Mouse (Mus musculus): Measurements from ENCODE around the gene Tent4a. TPM values are rescaled to one million over a fixed set of nuclear protein-coding genes. Genes with fewer than 3 reads are reported as not detected.

The Tent4a gene
- polyA plus RNA-seq, 1 experiment from 2014 or later, result 7.4 TPM

- peaks cover 88% of the 10 kb centered on the region for H3K36me3 ChIP-seq (replicated peaks)
- 91% methylated on average over 12 of the region's 12 CpGs for WGBS
- no peak overlapping the region for H3K4me2 ChIP-seq
- H3K27ac ChIP-seq, result no peak overlapping the region
- no peaks in the 10 kb centered on the region for H3K4me1 ChIP-seq
- H3K9ac ChIP-seq, result no peak overlapping the region
- H3K4me3 ChIP-seq (replicated peaks), result no peak overlapping the region
- H3K9me3 ChIP-seq, result no peaks in the 10 kb centered on the region
- ATAC-seq (ENCODE audit: low FRiP score), result no peak
- H3K27me3 ChIP-seq, result no peaks in the 10 kb centered on the region
Observed at GRCm38 (mm10) chr13:69506341-69507086, 27.9 kb downstream of the Tent4a start.

GRCm38 (mm10) chr13:69502863-69503262, 31.6 kb downstream of the Tent4a start:
- Histone ChIP-seq H3K27ac (no peak overlapping the region), H3K27me3 (no peaks in the 10 kb centered on the region), H3K4me1 (no peaks in the 10 kb centered on the region), H3K36me3 (replicated peaks) (peaks cover 97% of the 10 kb centered on the region), H3K9ac (no peak overlapping the region), H3K4me3 (replicated peaks) (no peak overlapping the region), H3K4me2 (no peak overlapping the region), H3K9me3 (no peaks in the 10 kb centered on the region)
- WGBS, result 84% methylated on average over 5 of the region's 5 CpGs
- no peak for ATAC-seq (ENCODE audit: low FRiP score)

DNA sequence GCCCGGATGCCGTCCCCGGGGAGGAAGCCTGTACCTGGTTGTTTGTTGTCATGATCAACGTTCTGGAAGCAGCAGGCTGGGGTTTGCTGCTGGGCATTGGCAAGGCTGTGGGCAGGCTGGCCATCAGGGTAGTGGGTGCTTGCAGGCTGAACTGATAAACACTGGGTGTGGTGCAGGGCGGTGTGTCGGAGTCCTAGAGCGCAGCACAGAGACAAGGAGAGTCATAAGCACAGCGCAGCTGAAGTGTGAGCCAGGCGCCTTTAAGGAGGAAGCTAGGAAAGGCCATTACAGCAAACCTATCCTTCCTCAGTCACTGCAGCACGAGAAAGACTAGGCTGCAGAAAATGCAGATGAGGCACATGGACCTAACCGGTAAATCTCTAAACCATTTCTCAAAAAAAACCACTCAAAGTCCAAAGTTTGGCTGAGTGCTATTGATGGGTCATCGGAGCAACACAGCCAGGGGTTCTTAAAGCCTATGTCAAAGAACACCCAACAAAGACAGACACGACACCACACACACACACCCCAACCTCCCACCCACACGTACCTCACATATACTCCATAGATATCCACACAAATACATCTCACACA, 32.2 kb downstream of the Tent4a start:
- Histone ChIP-seq H3K36me3 (replicated peaks) (peaks cover 97% of the 10 kb centered on the region), H3K4me2 (no peak overlapping the region), H3K9me3 (no peaks in the 10 kb centered on the region), H3K4me1 (no peaks in the 10 kb centered on the region), H3K4me3 (replicated peaks) (no peak overlapping the region), H3K27ac (no peak overlapping the region), H3K27me3 (no peaks in the 10 kb centered on the region), H3K9ac (no peak overlapping the region)
- no peak for ATAC-seq (ENCODE audit: low FRiP score)
- WGBS, result 94% methylated on average over 14 of the region's 14 CpGs

DNA sequence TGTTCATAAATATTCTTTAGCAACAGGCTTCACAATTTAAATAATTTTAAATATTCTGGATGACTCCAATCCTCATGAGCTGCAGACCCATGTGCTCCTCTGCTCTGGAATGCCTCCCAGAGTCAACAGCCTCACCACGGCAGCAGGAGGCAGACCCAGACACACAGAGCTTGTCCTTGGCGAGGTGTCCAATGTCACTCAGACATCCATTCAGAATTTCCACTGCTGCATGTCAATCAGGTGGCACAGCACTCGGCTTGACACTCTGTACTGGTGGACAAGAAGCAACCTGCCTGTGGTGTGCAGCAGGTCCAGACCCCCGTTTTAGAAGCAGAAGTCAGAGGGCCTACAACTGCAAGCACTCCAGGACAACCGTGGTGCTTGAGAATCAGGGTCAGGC, 36.1 kb downstream of the Tent4a start:
- 85% methylated on average over 5 of the region's 5 CpGs for WGBS
- ATAC-seq (ENCODE audit: low FRiP score), result no peak
- H3K36me3 ChIP-seq (replicated peaks), result peaks cover 76% of the 10 kb centered on the region

DNA sequence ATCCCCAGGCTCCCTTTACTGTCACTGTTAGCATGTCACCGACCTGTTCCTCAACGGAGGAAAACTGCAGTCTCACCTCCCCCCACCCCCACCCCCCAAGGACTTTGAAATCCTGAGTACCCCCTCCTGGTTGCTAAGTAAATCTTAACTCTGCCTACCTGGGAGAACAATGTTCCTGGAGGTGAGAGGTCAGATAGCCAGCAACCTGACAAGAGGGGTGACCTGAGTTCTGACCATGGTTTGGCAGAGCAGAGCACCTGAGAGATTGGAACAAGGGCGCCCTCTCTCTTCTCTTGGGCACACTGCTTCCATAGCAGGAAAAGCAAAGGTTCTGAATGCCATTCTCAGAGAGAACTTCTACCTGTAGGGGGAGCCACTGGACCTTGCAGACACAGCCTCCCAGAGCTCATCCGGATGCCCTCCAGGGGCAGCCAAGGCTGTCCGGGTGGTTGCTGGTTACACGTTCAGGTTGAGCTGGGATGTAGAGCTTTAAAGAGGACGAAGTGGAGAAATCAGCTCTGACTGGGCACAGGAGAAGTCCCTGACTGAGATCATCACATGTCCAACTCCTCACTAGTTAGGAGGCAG, 41.4 kb downstream of the Tent4a start:
- ATAC-seq (ENCODE audit: low FRiP score), result peak; percentile 24; the same call in 1 of the 2 replicates
- Histone ChIP-seq H3K27ac (no peak overlapping the region), H3K4me2 (no peak overlapping the region), H3K9me3 (no peaks in the 10 kb centered on the region), H3K4me1 (peaks cover 10% of the 10 kb centered on the region), H3K9ac (no peak overlapping the region), H3K27me3 (peaks cover 21% of the 10 kb centered on the region), H3K4me3 (replicated peaks) (no peak overlapping the region), H3K36me3 (replicated peaks) (peaks cover 22% of the 10 kb centered on the region)
- WGBS, result 33% methylated on average over 7 of the region's 7 CpGs

More for the DNA sequence above, 36.1 kb downstream of the Tent4a start:
- H3K27me3 ChIP-seq, result no peaks in the 10 kb centered on the region
- H3K27ac ChIP-seq, result no peak overlapping the region
- no peak overlapping the region for H3K4me2 ChIP-seq
- H3K9me3 ChIP-seq, result no peaks in the 10 kb centered on the region
- no peak overlapping the region for H3K9ac ChIP-seq
- no peaks in the 10 kb centered on the region for H3K4me1 ChIP-seq
- no peak overlapping the region for H3K4me3 ChIP-seq (replicated peaks)

DNA sequence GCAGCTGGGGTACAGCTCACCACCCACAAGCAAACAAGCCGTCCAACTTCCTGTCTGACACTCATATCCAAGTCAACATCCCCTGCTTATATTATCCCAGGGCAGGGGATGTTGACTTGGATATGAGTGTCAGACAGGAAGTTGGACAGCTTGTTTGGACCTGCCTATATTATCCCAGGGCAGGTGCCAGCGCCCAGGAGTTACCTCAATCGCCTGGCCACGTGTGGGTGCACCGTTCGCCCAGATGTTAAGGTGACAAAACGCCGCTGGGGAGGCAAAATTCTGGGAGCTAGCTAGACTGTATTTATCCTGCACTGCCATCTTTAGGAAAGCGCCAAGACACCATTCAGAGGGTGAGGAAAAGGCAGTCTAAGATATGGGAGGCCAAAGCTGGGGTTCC, 44.6 kb downstream of the Tent4a start:
- no peak overlapping the region for H3K27ac ChIP-seq
- WGBS, result 86% methylated on average over 9 of the region's 9 CpGs
- H3K9ac ChIP-seq, result no peak overlapping the region
- no peak overlapping the region for H3K4me3 ChIP-seq (replicated peaks)
- ATAC-seq (ENCODE audit: low FRiP score), result no peak
- no peaks in the 10 kb centered on the region for H3K36me3 ChIP-seq (replicated peaks)
- H3K4me1 ChIP-seq, result peaks cover 16% of the 10 kb centered on the region
- H3K9me3 ChIP-seq, result no peaks in the 10 kb centered on the region
- H3K27me3 ChIP-seq, result peaks cover 47% of the 10 kb centered on the region
- no peak overlapping the region for H3K4me2 ChIP-seq

GRCm38 (mm10) chr13:69488565-69489255, 45.7 kb downstream of the Tent4a start:
- H3K9ac ChIP-seq, result no peak overlapping the region
- H3K4me2 ChIP-seq, result no peak overlapping the region
- no peak for ATAC-seq (ENCODE audit: low FRiP score)
- H3K27me3 ChIP-seq, result peaks cover 55% of the 10 kb centered on the region
- no peak overlapping the region for H3K4me3 ChIP-seq (replicated peaks)
- H3K27ac ChIP-seq, result no peak overlapping the region
- H3K36me3 ChIP-seq (replicated peaks), result no peaks in the 10 kb centered on the region
- WGBS, result 39% methylated on average over 13 of the region's 13 CpGs
- H3K4me1 ChIP-seq, result peaks cover 16% of the 10 kb centered on the region
- H3K9me3 ChIP-seq, result no peaks in the 10 kb centered on the region

GRCm38 (mm10) chr13:69487611-69488275, 46.7 kb downstream of the Tent4a start:
- no peak for ATAC-seq (ENCODE audit: low FRiP score)
- H3K4me1 ChIP-seq, result peaks cover 16% of the 10 kb centered on the region
- 1% methylated on average over 26 of the region's 26 CpGs for WGBS
- no peaks in the 10 kb centered on the region for H3K36me3 ChIP-seq (replicated peaks)
- H3K27me3 ChIP-seq, result peaks cover 65% of the 10 kb centered on the region
- H3K4me3 ChIP-seq (replicated peaks), result peak overlapping the region; percentile 28
- peak overlapping the region; percentile 21; the same call in 1 of the 2 replicates for H3K9ac ChIP-seq
- H3K4me2 ChIP-seq, result peak overlapping the region; percentile 51
- no peaks in the 10 kb centered on the region for H3K9me3 ChIP-seq
- H3K27ac ChIP-seq, result no peak overlapping the region

GRCm38 (mm10) chr13:69487108-69487507, 47.3 kb downstream of the Tent4a start:
- Histone ChIP-seq H3K4me3 (replicated peaks) (no peak overlapping the region), H3K36me3 (replicated peaks) (no peaks in the 10 kb centered on the region), H3K4me1 (peaks cover 21% of the 10 kb centered on the region), H3K9me3 (no peaks in the 10 kb centered on the region), H3K27ac (no peak overlapping the region), H3K4me2 (peak overlapping the region; percentile 51), H3K27me3 (peaks cover 69% of the 10 kb centered on the region), H3K9ac (no peak overlapping the region)
- ATAC-seq (ENCODE audit: low FRiP score), result no peak
- 75% methylated on average over 7 of the region's 7 CpGs for WGBS

GRCm38 (mm10) chr13:69485833-69486232, 48.6 kb downstream of the Tent4a start:
- peaks cover 82% of the 10 kb centered on the region for H3K27me3 ChIP-seq
- no peak overlapping the region for H3K27ac ChIP-seq
- H3K4me2 ChIP-seq, result no peak overlapping the region
- H3K9ac ChIP-seq, result no peak overlapping the region
- no peaks in the 10 kb centered on the region for H3K36me3 ChIP-seq (replicated peaks)
- H3K4me1 ChIP-seq, result peaks cover 33% of the 10 kb centered on the region
- no peak for ATAC-seq (ENCODE audit: low FRiP score)
- 75% methylated on average over 7 of the region's 7 CpGs for WGBS
- H3K4me3 ChIP-seq (replicated peaks), result no peak overlapping the region
- H3K9me3 ChIP-seq, result no peaks in the 10 kb centered on the region

DNA sequence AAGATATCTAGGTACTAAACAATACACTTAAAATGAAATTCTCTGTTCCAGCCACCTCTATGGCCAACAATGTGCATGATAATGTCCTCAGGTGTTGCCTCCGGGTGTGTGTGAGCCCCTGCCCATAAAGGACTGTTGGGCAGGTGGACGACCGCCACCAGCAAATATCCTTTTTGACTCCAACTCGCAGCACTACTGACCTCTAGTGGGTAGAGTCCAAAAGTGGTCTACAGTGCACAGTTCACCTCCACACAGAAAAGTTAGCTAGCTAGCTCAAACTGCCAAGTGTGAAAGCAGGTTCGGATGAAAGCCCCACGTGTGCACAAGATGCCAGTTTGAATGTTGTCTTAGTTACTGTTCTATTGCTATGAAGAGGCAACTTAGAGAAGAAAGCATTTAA, 49.1 kb downstream of the Tent4a start:
- Histone ChIP-seq H3K9me3 (no peaks in the 10 kb centered on the region), H3K4me3 (replicated peaks) (no peak overlapping the region), H3K36me3 (replicated peaks) (no peaks in the 10 kb centered on the region), H3K4me2 (no peak overlapping the region), H3K9ac (no peak overlapping the region), H3K27ac (no peak overlapping the region), H3K27me3 (peaks cover 85% of the 10 kb centered on the region), H3K4me1 (peaks cover 33% of the 10 kb centered on the region)
- 21% methylated on average over 6 of the region's 6 CpGs for WGBS
- peak; percentile 45; the same call in 1 of the 2 replicates for ATAC-seq (ENCODE audit: low FRiP score)

DNA sequence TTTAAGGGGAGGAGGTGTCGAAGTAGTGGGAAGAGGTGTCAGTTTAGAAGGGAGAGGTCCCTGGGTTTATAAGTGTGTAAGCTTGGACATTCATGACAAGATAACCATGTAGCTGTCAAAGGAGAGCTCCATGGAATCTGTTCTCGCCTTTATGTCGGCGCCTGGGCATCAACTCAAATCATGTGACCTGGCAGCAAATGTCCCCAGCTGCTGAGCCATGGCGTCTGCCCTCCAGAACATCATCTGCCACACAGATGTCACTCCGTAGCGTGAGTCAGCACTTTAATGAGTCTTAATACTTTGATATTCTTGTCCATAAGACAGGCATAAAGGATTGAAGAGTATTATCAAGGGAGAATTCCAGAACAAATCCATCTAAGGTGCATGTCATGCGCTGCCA, 51.7 kb downstream of the Tent4a start:
- H3K4me3 ChIP-seq (replicated peaks), result no peak overlapping the region
- H3K4me1 ChIP-seq, result peaks cover 21% of the 10 kb centered on the region
- H3K27me3 ChIP-seq, result peaks cover 69% of the 10 kb centered on the region
- no peaks in the 10 kb centered on the region for H3K9me3 ChIP-seq
- 65% methylated on average over 8 of the region's 8 CpGs for WGBS
- peak overlapping the region; percentile 62; the same call in 1 of the 2 replicates for H3K4me2 ChIP-seq
- no peak for ATAC-seq (ENCODE audit: low FRiP score)
- no peaks in the 10 kb centered on the region for H3K36me3 ChIP-seq (replicated peaks)
- H3K27ac ChIP-seq, result no peak overlapping the region
- no peak overlapping the region for H3K9ac ChIP-seq

Data from forebrain, embryonic 12.5 days (tissue).